Mouse (Mus musculus): ENCODE data around the gene Hat1. TPM values are rescaled to one million over a fixed set of nuclear protein-coding genes. Genes with fewer than 3 reads are reported as not detected.

The Hat1 gene
- polyA plus RNA-seq, 1 experiment from 2014 or later: 34.8 TPM

DNA sequence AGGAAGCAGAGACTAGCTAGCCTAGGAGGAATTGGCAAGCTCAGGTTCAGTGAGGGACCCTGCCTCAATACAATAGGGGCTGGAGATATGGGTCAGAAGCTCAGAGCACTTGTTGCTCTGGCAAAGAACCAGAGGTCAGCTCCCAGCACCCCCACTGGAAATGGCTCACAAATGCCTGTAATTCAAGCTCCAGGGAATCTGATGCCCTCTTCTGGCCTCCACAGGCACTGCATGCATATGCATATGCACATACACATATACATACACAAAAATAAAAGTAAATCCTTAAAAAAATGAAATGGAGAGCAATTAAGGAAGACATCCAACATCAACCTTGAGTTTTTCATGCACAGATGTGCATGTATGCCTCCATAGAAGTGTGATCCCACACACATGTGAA lies 89.0 kb downstream of the Hat1 start:
- no peak for TF ChIP-seq CTCF (IDR thresholded peaks at IDR 0.05)
- no peak for TF ChIP-seq EP300 (IDR thresholded peaks at IDR 0.05)
- no peaks in the 10 kb centered on the region for H3K36me3 ChIP-seq (ENCODE audit: insufficient read depth, low read length)
- no peak overlapping the region for H3K27ac ChIP-seq (ENCODE audit: low read length)
- H3K9ac ChIP-seq (replicated peaks; ENCODE audit: low read depth): no peak overlapping the region
- no peak for DNase-seq (ENCODE audit: low spot score)
- ATAC-seq: no peak
- no peak overlapping the region for H3K4me3 ChIP-seq (ENCODE audit: low read depth, low read length)
- no peaks in the 10 kb centered on the region for H3K27me3 ChIP-seq (replicated peaks; ENCODE audit: insufficient read depth, low read length)
- no peaks in the 10 kb centered on the region for H3K4me1 ChIP-seq (ENCODE audit: insufficient read depth, low read depth, low read length)
- H3K4me2 ChIP-seq (replicated peaks; ENCODE audit: low read depth, low read length): no peak overlapping the region
- H3K9me3 ChIP-seq (ENCODE audit: low read length): no peaks in the 10 kb centered on the region

DNA sequence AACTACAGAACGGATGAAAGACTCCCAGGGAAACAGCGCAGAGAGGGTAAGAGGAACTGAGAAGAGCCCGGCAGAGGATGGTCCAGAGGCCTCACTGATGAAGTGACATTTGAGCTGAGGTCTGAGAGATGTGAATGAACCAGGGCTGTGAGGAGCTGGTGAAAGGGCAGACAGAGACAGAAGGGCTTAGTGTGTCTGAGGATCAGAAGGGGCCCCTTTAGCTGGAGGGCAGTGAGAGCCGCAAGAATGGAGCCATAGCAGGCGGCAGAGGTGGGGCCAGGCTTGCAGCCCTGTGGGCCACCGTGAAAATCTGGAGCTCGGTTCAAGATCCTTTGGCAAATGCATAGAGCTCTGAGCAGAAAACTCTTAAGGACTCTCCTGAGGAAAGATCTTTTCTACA lies 91.2 kb downstream of the Hat1 start:
- no peak overlapping the region for H3K9ac ChIP-seq (replicated peaks; ENCODE audit: low read depth)
- no peak for TF ChIP-seq EP300 (IDR thresholded peaks at IDR 0.05)
- no peak for TF ChIP-seq CTCF (IDR thresholded peaks at IDR 0.05)
- WGBS: 19% methylated on average over 7 of the region's 7 CpGs
- H3K27me3 ChIP-seq (replicated peaks; ENCODE audit: insufficient read depth, low read length): no peaks in the 10 kb centered on the region
- DNase-seq (ENCODE audit: low spot score) (no peak), ATAC-seq (no peak)
- H3K4me2 ChIP-seq (replicated peaks; ENCODE audit: low read depth, low read length): no peak overlapping the region
- H3K9me3 ChIP-seq (ENCODE audit: low read length): no peaks in the 10 kb centered on the region
- no peak overlapping the region for H3K4me3 ChIP-seq (ENCODE audit: low read depth, low read length)
- H3K4me1 ChIP-seq (ENCODE audit: insufficient read depth, low read depth, low read length): no peaks in the 10 kb centered on the region
- H3K27ac ChIP-seq (ENCODE audit: low read length): no peak overlapping the region
- H3K36me3 ChIP-seq (ENCODE audit: insufficient read depth, low read length): no peaks in the 10 kb centered on the region

DNA sequence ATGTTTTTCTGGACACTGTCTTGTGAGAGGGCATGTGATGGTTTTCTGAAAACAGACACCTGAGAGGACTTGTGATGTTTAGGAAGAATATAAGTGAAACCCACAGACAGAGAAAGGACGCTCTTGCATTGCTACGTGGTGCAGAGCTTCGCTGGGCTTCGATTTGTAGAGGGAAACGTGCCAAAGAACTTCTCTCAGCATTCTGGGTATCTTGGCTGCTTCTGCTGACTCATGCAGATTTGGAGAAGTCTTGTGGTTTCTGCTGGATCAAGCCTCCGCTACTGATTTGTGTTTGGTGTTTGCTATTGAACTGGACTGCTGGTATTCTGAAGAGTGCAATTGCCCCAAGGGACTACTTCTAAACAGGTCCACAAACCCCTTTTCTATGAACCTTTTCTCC lies 93.1 kb downstream of the Hat1 start:
- Histone ChIP-seq H3K36me3 (ENCODE audit: insufficient read depth, low read length) (no peaks in the 10 kb centered on the region), H3K9ac (replicated peaks; ENCODE audit: low read depth) (no peak overlapping the region), H3K4me3 (ENCODE audit: low read depth, low read length) (no peak overlapping the region), H3K27ac (ENCODE audit: low read length) (no peak overlapping the region), H3K27me3 (replicated peaks; ENCODE audit: insufficient read depth, low read length) (no peaks in the 10 kb centered on the region), H3K9me3 (ENCODE audit: low read length) (no peaks in the 10 kb centered on the region), H3K4me1 (ENCODE audit: insufficient read depth, low read depth, low read length) (no peaks in the 10 kb centered on the region), H3K4me2 (replicated peaks; ENCODE audit: low read depth, low read length) (no peak overlapping the region)
- WGBS: 76% methylated on average over 6 of the region's 6 CpGs
- no peak for ATAC-seq
- DNase-seq (ENCODE audit: low spot score): no peak
- no peak for TF ChIP-seq EP300 (IDR thresholded peaks at IDR 0.05)
- TF ChIP-seq CTCF (IDR thresholded peaks at IDR 0.05): no peak

DNA sequence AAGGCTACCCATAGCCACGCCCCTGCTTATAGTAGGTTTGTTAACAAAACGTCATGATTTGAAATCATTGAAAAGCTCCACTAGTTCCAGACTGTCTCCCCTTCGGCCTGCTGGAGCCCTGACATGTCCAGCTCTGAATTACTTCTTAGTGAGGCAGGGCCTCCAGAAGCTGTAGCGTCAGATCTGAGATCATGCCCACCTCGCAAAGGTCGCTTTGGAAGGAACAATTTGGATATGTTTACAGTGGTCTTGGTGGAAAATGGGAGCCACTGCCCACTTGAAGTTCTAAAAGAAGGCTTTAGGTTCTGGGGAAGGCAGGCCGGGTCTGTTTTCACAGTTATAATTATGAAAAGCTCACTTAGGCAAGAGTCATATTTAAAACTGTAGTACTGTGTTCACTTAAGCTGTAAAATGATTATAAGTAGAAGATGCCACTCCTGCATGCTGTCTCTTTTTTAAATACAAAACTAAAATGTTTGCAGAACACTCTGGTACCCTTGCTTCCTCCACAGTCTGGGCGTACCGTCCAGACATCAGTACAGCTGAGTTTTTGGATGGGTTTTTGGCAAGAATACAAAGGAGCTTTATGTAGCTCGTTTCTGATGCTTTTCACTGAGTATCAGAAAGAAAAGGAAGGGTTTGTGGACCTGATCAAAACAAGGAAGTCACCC lies 94.4 kb downstream of the Hat1 start:
- no peak overlapping the region for H3K9ac ChIP-seq (replicated peaks; ENCODE audit: low read depth)
- no peaks in the 10 kb centered on the region for H3K36me3 ChIP-seq (ENCODE audit: insufficient read depth, low read length)
- no peak overlapping the region for H3K4me2 ChIP-seq (replicated peaks; ENCODE audit: low read depth, low read length)
- WGBS: 71% methylated on average over 10 of the region's 10 CpGs
- TF ChIP-seq CTCF (IDR thresholded peaks at IDR 0.05) (no peak), EP300 (IDR thresholded peaks at IDR 0.05) (no peak)
- no peak for DNase-seq (ENCODE audit: low spot score)
- H3K27ac ChIP-seq (ENCODE audit: low read length): no peak overlapping the region
- no peaks in the 10 kb centered on the region for H3K27me3 ChIP-seq (replicated peaks; ENCODE audit: insufficient read depth, low read length)
- no peaks in the 10 kb centered on the region for H3K9me3 ChIP-seq (ENCODE audit: low read length)
- ATAC-seq: no peak
- no peaks in the 10 kb centered on the region for H3K4me1 ChIP-seq (ENCODE audit: insufficient read depth, low read depth, low read length)
- no peak overlapping the region for H3K4me3 ChIP-seq (ENCODE audit: low read depth, low read length)

DNA sequence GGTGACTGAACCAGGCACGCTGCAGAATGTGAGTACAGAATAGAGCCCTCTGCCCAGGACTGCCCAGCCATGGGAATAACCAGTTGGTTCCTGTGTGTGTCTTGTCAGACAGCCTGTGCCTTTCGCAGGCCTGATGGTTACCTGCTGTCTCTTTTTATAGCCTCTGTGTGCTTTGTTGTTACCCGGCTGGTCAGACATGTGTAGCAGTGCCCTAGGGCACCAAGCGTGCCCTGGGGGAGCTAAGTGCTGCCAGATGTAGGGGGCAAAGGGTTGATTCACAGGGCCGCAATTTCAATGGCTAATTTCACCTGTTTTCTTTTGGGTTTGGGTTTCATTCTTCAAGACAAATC lies 94.9 kb downstream of the Hat1 start:
- H3K4me3 ChIP-seq (ENCODE audit: low read depth, low read length): no peak overlapping the region
- H3K36me3 ChIP-seq (ENCODE audit: insufficient read depth, low read length): no peaks in the 10 kb centered on the region
- no peak overlapping the region for H3K9ac ChIP-seq (replicated peaks; ENCODE audit: low read depth)
- H3K4me2 ChIP-seq (replicated peaks; ENCODE audit: low read depth, low read length): no peak overlapping the region
- WGBS: 79% methylated on average over 5 of the region's 5 CpGs
- TF ChIP-seq CTCF (IDR thresholded peaks at IDR 0.05): no peak
- TF ChIP-seq EP300 (IDR thresholded peaks at IDR 0.05): no peak
- no peaks in the 10 kb centered on the region for H3K27me3 ChIP-seq (replicated peaks; ENCODE audit: insufficient read depth, low read length)
- DNase-seq (ENCODE audit: low spot score): no peak
- no peaks in the 10 kb centered on the region for H3K9me3 ChIP-seq (ENCODE audit: low read length)
- no peak for ATAC-seq
- no peak overlapping the region for H3K27ac ChIP-seq (ENCODE audit: low read length)
- no peaks in the 10 kb centered on the region for H3K4me1 ChIP-seq (ENCODE audit: insufficient read depth, low read depth, low read length)

Other genes starting within 250 kb of the Hat1 start
- gene Dync1i2, start 177.3 kb upstream of the Hat1 start, polyA plus RNA-seq (2015; fragmentation: Nextera tagmentation; extraction: Ambion mirVana): 76.6 and 83.9 TPM in 2 replicates
- 16.8 and 17.6 TPM in 2 replicates for gene Slc25a12, start 21.2 kb upstream of the Hat1 start, polyA plus RNA-seq (2015; fragmentation: Nextera tagmentation; extraction: Ambion mirVana)
- 15.3 and 17.1 TPM in 2 replicates for gene Metap1d, start 64.3 kb downstream of the Hat1 start, polyA plus RNA-seq (2015; fragmentation: Nextera tagmentation; extraction: Ambion mirVana)
- gene Dlx1, start 139.2 kb downstream of the Hat1 start, polyA plus RNA-seq (2015; fragmentation: Nextera tagmentation; extraction: Ambion mirVana): not detected in 2 replicates
- gene Dlx2, start 157.8 kb downstream of the Hat1 start, polyA plus RNA-seq (2015; fragmentation: Nextera tagmentation; extraction: Ambion mirVana): not detected in 2 replicates